Mouse (Mus musculus) ovary, postnatal 14 days (tissue): ENCODE measurements at regions not wholly inside any gene's neighbourhood (a gene's known extent, or its start where the extent isn't known, plus 50 kb on each side); places are given as distances from the start of the nearest gene placed in this dataset.

Experiments
- DNase-seq: peaks from one replicate; pipeline ENCODE4 v3.0.0; 2022; ENCODE audit warnings: low spot score

DNA sequence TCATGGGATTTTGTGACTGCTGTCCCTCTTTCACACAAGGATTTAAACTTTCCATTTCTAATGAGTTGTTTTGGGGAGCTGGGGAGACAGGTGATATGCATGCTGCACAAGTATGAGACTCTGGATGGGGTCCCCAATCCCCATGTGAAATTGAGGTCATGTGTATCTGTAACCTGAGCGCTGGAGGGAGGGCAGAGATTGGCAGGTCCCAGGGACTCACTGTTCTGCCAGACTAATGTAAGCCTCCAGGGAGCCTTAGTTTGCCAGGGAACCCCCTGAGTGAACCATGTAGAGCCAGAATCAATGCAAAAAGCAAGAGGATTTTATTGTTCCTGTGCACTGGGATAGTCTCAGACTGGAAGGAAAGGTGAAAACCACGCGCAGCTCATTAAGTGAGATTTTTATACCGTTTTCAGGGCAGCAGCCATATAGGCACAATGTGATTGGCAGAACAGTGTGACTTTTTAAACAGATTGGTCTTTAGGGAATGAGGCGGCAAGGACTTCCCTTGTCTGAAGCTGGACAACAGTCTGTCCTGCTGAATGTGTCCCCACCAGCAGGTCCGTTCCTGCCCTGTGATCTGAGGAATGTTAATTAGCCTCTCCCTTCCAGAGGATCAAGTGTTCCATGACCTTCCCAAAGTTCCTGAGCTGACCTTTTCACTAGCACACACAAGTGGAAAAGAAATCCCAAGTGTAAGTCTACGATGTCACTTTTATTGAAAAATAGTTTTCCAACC is 59.9 kb upstream of the Oxgr1 start:
- no peak for DNase-seq

DNA sequence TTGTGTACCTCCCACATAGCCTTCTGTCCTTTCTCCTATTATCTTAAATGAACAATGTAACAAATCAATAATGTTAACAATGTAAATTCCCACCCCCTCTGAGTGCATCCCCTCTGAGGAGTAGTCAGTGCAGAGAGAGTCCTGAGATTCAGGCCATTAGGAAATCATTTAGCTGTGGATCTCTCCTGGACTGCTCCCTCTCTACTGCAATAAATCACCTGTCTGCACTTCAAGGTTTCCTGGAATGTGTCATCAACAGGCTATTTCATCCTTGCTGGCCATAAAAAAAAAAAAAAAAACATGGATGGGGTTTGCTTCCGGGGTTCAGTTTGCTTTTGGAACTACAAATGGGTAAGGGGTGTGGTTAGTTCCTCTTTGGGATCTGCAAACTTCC is 60.5 kb upstream of the Oxgr1 start:
- DNase-seq, result no peak

DNA sequence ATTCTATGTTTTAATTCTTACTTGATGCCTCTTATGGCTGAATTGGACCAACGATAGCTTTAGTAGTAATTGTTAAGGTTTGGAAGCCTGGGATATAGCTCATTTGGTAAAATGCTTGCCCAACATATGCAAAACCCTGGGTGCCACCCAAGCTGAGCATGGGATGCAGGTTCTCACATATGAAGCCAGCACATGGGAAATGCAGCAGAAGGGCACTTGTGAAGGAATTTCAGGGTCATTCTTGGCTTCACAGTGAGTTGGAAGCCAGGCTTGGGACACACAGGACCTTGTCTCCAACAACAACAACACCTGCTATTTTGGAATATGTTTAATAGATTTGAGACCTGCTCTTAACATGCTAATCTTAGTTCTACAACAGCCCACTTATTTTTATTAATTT is 67.6 kb upstream of the Oxgr1 start:
- no peak for DNase-seq

DNA sequence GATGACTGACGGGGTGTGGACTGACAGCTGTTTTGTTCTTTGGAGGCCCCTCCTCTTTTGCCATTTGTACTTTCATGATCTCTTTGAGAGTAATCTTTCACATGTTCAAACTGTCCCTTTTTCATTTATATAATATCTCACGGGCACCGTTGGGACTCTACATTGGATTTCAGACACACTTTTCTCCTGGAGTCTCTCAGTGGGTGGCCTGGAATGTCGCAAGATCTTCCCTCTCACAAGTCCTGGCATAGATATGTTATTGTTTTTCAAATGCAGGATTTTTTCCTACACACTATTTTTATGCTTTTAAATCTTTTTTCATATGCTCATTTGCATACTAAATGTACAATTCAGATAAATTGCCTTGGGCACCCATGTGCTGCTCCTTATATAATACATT is 71.1 kb upstream of the Oxgr1 start:
- no peak for DNase-seq

DNA sequence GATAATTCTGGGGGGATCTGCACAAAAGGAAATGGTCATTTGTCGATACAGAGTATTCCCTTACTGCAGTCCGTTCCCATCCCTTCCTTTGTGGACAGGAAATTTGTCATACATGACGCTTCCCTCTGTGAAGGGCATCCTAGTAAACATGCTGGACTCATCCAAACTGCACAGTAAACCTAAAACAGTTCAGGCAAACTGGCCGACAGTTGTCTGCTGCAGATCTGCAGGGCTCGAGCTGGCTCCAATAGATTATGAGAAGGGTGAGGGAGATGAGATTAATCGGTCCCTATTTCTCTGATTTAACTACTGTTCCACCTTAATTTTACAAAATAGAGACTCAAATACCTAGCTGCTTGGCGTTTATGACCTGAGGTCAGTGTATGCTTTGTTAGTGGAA is 76.3 kb upstream of the Oxgr1 start:
- no peak for DNase-seq

DNA sequence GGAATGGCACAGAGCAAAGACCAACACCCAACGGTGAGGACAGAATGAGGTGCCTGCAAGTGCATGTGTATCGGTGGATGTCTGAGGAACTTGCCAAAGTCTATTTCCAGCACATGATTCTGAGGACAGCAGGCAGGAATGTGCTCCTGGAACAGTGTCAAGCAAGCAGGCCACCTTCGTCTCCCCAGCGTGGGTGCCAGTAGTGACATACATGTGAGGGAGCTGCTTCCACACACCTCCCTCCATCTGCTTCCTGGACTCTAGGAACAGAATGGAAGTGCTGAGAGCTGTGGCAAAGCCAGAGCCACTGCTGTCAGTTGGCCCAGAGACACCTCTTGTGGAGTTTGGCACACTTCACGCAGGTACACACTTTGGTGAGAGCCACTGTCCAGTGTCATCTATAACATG is 76.9 kb upstream of the Oxgr1 start:
- DNase-seq, result no peak

DNA sequence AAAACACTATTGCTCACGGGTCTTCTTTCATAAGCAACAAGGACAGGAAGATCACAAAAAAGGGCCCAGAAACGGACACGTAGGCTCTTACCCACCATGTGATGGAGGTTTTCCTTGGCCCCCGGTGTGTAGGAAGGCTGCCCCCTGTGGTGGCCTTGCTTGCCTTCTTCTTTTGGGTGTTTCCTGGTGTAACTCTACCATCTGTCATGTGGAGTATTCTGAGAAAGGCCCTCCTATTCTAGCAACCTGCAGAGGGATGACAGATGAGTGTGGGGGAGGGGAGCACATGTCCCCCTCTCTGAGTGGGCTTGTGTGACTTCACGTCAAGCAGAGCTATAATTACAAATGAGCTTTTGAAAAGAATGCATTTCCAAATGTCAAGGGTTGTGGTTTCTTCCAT is 77.3 kb upstream of the Oxgr1 start:
- no peak for DNase-seq

DNA sequence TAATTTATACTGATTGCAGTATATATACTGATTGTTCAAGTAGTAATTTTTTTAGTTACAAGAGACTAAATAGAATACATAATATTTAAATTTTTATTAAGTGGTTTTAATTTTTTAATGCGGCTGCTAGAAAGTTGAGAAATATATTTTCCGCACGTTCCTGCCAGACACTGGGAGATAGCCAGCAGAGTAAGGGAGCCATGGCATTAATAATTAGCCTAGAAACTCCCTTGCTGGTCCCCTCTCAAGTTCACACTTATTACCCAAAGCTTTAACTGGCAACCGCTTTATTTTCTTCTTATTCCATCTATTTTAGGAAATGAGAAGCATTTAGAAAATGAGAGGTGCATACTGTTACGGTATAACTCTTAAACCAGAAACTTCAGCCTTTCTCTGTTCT is 78.0 kb upstream of the Oxgr1 start:
- no peak for DNase-seq

DNA sequence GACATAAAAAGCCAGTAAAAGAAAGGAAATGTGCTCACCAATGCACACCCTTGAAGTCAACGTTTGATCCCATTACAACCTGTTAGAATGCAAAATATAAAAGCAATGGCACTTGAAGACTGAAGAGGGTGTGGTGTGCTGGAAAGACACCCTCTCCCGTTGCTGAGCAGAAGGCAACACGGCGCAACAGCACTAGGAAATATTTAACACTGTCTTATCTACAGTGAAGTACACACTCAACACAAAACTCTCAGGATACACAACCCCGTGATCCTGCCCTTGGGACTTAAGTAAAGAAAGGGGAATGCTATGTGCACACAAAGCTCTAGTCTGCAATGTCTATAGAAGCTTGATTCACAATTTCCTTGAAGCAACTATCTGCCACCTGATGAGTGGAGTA is 83.1 kb upstream of the Oxgr1 start:
- no peak for DNase-seq

DNA sequence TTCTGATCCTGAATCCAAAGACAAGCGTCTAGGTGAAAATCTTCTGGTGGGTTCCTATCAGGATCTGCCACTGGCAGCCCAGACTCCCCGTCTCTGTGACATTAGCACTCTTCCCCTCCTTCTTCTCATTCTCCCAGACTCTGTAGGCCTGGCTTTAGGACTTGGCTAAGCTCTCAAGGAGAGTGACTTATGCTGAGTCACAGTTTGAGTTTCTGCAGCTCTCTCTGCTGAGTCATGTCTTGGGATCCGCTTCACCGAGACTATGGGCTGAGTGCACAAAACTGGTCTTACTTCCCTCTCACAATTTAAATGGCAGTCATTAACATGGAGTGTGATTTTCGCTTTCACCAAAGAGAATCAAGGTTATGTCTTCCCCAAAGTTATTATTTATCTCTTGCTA is 85.2 kb upstream of the Oxgr1 start:
- DNase-seq, result no peak

DNA sequence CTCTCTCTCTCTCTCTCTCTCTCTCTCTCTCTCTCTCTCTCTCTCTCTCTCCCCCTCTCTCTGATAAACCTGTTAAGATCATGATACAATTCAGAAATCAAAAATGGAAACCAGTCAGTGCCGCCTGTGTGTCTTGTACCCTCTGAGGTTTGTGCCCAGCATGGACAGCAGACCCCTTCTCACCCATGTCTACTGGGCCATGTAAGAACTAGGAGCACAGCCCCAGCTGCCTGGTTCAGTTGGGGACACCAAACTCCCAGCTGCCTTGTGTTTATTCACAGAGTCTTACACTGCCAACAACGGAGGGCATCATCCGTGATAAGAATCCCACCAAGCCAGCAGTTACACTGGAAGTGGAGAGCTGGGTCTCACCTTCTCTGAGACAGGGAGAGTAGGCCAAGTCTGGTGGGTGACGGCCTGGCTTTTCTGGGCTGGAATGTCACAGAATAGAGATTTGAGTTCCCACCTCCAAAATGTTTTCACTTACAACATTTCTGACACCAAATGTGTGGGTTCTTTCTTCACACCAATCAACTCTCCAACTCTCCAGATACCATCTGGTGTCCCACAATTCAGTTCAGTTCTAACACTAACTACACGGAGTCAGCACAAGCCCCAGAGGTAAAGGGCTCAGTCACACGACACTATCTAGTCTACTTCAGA is 92.2 kb upstream of the Oxgr1 start:
- DNase-seq, result no peak

DNA sequence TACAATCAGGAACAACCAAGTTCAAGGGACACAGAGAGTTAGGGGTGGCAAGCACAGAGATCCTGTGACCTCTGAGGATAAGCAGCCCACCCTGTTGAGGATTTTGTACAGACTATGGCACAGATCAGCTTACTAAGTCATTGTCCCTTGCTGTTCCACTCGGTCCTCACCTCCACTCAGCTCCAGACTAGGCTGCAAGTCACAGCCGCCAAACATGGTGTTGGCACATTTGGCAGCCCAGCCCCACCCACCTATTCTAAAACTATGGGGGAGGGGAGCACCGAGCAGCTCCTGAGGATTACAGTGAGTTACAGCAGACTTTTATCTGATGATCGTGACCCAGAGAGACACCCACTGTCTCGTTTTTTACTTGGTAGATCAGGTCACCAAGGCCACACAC is 93.0 kb upstream of the Oxgr1 start:
- no peak for DNase-seq

DNA sequence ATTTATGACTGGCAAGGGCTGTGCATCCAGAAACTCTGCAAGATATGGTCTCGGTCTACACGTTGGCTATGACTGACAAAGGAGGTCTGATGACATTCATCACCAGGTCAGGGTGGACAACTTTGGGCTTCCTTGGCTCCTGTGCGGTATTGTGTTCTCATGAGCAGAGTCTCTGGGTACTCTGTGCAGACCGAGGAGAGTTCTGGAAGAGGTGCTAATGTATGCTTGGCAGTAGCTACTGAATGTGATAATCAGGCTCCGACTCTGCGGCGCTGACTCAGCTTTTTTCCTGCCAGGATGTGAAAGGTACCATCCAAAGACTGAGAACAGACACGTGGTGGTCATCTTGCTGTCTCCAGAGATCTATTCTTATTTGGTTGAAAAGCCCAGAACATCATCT is 94.5 kb upstream of the Oxgr1 start:
- no peak for DNase-seq

DNA sequence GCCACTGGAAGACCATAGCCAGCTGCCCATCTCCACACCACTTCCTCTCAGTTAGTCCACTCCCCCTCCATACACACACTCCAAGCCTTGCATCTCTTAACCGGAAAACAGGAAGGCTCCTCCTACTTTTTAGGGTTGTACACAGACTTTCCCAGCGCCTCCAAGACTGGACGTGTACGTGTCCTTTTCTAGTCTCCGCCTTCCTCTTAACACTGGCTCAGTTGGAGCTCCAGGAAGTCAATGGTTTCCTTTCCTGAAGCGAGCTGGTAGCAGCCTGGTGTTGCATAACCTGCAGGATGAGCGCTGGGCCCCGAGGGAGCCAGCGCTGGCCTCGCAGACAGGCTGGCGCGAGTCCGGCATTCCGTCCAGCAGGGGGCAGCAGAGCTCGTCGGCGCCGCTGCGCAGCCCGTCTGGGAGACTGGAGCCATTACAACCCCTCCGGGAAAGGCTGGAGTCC is 95.5 kb upstream of the Oxgr1 start:
- DNase-seq, result peak; percentile 97

DNA sequence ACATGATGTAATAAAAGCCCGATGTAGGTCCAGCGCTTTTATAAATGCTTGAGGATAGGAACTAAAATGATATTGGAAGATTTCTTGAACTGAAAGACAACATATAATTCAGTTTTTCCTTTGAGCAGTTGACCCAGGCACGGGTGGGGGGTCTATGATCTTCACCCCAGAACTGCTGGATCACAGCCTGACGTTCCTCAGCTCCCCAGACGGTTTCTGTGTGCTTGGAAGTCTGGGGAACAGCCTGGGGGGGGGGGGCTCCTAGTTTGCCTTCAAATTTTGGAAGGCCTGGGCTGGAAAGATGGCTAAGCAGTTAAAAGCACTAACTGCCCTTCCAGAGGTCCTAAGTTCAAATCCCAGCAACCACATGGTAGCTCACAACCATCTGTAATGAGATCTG is 96.3 kb upstream of the Oxgr1 start:
- DNase-seq, result no peak

DNA sequence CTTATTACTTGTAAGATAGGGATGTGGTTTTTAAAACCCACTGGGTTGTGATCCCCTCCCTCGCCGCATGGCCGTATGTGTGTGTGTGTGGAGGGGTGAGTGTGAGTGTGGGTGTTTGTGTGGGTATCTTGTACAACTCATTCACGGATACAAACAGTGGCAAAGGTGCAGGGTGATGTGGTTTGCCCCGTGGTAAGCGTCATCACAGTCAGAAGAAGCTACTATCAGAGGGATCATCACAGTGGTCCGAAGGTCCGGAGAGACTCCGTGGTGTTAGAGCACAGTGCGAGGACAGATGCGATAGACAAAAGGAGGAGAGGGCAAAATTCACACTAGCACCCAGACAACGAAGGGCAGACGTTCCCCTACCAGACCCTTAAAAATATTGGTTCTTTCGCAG is 97.0 kb upstream of the Oxgr1 start:
- no peak for DNase-seq

DNA sequence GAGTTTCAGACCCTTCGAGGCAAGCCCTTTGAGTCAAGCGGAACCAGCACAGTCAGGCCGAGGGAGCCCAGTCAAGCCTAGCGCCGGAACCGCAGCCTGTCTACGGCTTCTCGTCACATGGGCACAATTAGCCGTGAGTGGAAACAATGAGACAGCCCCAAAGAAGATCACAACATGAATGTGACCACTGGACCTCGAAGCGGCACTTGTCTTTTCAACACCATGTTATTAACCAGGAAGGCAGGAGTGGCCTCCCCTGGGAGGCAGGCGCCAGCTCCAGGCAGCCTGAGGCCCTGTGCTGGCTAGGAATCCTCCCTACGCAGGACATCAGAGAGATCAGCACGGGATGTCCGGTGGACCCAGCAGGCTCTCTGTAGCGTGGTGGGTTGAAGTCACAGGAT is 97.4 kb upstream of the Oxgr1 start:
- no peak for DNase-seq

DNA sequence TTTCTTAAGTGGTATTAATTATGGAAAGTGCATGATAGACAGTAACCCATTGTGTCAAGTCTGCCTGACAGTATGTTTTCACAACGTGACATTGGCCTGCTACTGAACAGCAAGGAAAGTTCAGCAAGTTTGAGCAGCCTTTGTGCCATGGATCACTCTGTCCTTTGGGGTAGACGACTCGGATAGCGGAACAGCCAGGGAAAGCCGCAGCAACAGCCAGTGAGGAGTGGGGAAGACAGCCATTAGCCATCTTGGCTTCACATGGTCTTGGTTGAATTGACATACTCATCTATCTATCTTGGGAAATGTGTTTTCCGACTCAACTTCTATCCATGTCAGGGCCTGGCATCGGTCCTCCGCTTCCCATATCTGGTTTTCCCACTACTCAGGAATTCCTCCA is 98.0 kb upstream of the Oxgr1 start:
- DNase-seq, result no peak

DNA sequence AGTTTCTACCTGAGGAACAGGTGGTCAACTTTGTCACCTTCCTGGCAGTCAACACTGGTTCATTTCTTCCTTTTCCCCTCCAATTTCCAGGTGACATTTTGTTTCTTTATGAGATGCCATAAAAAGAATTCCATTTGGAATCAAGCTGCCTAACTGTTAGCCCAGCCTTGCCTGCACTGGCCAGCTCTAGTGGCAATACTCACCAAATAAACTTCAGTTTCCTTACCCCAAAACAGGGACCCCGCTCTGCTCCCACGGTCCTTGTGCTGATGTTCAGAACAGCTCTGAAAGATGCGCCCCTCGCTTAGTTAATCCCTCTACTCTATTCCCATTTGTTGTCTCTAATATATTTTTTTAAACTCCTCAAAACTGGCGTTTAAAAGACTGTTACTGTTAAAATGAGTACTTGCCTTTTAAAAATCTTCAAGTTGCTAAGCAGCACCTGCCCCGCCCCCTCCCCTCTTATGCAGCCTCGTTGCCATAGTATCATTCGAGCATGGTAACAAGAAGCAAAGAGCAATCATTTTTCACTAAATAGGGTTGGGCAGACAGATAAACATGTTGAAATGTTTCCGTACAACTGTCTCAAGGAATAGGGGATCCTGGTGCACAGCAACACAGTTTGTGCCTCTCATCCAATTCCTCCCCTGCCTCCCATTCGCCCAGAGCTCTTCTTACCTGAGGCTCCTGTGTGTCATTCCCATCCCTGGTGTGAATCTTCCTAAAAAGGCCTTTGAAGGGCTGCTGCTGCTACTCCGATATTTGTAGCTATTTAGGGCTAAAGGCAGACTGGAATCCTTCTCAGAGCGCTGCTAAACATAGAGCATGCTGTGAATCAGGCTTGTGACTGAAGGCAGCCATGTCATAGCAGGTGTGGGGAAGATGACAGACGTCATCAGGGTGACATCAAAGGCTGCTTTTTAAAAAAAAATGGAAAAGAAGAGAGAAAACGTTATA is 98.8 kb upstream of the Oxgr1 start:
- no peak for DNase-seq

DNA sequence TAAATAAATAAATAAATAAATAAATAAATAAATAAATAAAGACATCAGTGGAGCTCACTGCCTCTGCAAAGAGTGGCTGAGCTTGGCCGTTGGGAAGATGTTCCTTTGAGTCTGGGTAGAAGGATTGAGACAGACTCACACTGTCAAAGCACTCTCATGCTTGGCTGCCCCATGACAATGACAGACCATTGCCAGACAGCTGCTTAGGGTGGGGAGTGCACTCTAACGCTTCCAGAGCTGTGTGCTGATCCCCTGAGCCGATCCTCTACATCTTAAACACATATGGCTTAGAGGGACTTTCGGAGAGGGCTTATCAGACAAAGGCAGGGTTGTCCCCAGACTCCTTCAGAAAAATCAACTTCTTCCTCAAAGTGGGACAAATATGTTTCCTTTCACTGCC is 100.0 kb upstream of the Oxgr1 start:
- DNase-seq, result no peak

DNA sequence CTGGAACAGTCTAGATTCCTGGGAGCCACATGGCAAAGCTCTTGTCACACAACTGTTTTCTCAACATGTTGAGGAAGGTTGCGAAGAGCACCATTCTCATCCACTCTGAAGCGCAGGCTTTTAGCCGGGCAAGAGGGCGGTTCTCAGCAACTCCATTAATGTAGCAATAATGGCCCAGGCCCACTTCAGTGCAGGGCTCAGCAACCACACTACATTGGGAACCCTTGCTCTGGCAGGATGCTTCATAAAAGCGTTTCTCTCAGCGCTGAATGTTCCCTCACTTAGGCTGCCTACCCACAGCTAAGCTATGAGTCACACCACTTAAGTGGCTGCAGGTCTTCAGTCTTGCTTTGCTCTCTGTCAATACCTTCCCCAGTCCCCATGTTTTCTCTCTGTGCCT is 102.2 kb upstream of the Oxgr1 start:
- DNase-seq, result no peak

DNA sequence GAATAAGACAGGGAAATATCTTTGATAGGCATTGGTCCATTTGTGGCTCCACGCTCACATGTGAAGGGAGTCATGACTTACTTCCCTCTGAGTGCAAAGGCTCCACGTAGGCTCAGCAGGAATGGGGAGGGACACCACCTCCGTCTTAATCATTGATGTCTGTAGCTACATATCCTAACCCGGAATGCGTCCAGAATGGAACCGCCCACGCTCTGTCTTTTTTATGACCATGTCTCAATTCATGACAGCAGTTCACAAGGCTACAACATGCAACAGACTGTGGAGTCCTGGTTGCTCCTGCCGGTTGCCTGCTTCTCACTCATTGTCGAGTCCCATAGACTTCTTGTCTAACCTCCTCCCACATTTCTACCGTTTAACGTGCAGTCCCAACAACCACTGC is 104.1 kb upstream of the Oxgr1 start:
- no peak for DNase-seq
